Mouse (Mus musculus) adrenal gland, adult 18-20 months (tissue): ENCODE data around the gene Fkbp15. TPM values are rescaled to one million over a fixed set of nuclear protein-coding genes. Genes with fewer than 3 reads are reported as not detected.

Experiments used
- DNase-seq, 2 experiments: peaks; one replicate each; pipeline ENCODE4 v3.0.0; 2021 to 2022; ENCODE audit warnings: low spot score in 2 of 2
- total RNA-seq, 2 experiments: library from RNA; stranded (reverse); gene quantifications; 1 replicate in 1 of 2; 2 replicates in 1 of 2; pipeline ENCODE4 v1.2.3; 2021

Gene Fkbp15
- total RNA-seq, 2 experiments from 2014 or later, result 31.4 to 32.1 TPM

- DNase-seq, result no peak
Observed at GRCm38 (mm10) chr4:62372818-62373520, 12.6 kb upstream of the Fkbp15 start.

- no peak for DNase-seq
Observed at GRCm38 (mm10) chr4:62372410-62372809, 12.1 kb upstream of the Fkbp15 start.

GRCm38 (mm10) chr4:62369091-62369490, 8.7 kb upstream of the Fkbp15 start:
- DNase-seq, result no peak

- DNase-seq, result no peak
Observed at GRCm38 (mm10) chr4:62367586-62367985, 7.2 kb upstream of the Fkbp15 start.

- DNase-seq, result no peak
Observed at GRCm38 (mm10) chr4:62366291-62366690, 5.9 kb upstream of the Fkbp15 start.

GRCm38 (mm10) chr4:62364299-62364698, 4.0 kb upstream of the Fkbp15 start:
- DNase-seq, result no peak

- DNase-seq, result no peak
Observed at GRCm38 (mm10) chr4:62362437-62362836, 2.1 kb upstream of the Fkbp15 start.

- no peak for DNase-seq
Observed at GRCm38 (mm10) chr4:62361997-62362396, 1.6 kb upstream of the Fkbp15 start.

- no peak for DNase-seq
Observed at GRCm38 (mm10) chr4:62361571-62361970, 1.2 kb upstream of the Fkbp15 start.

GRCm38 (mm10) chr4:62360805-62361455, 582 bp upstream of the Fkbp15 start:
- DNase-seq, result no peak

GRCm38 (mm10) chr4:62359256-62359775, 1.0 kb downstream of the Fkbp15 start:
- DNase-seq, result no peak

- DNase-seq, result no peak
Observed at GRCm38 (mm10) chr4:62357631-62358148, 2.7 kb downstream of the Fkbp15 start.

GRCm38 (mm10) chr4:62349371-62349770, 11.0 kb downstream of the Fkbp15 start:
- DNase-seq, result no peak

GRCm38 (mm10) chr4:62348329-62348705, 12.0 kb downstream of the Fkbp15 start:
- DNase-seq, result no peak

GRCm38 (mm10) chr4:62347605-62348328, 12.6 kb downstream of the Fkbp15 start:
- DNase-seq, result no peak

GRCm38 (mm10) chr4:62345827-62346226, 14.5 kb downstream of the Fkbp15 start:
- no peak for DNase-seq

GRCm38 (mm10) chr4:62344000-62344399, 16.3 kb downstream of the Fkbp15 start:
- DNase-seq, result no peak

GRCm38 (mm10) chr4:62338536-62338935, 21.8 kb downstream of the Fkbp15 start:
- no peak for DNase-seq

- no peak for DNase-seq
Observed at GRCm38 (mm10) chr4:62331977-62332376, 28.4 kb downstream of the Fkbp15 start.

GRCm38 (mm10) chr4:62328941-62329660, 31.2 kb downstream of the Fkbp15 start:
- DNase-seq, result no peak

GRCm38 (mm10) chr4:62326111-62326510, 34.2 kb downstream of the Fkbp15 start:
- DNase-seq, result no peak
